Mouse (Mus musculus) embryonic facial prominence, embryonic 15.5 days (tissue): ENCODE data around the gene Tox2. TPM values are rescaled to one million over a fixed set of nuclear protein-coding genes. Genes with fewer than 3 reads are reported as not detected.
A peak's percentile ranks its signal among the peaks of the same experiment; 100 is the strongest.

Experiments
- ATAC-seq: fragments of 200-750 bp; cut with Nextera tagmentation; 2 replicates; pipeline ENCODE4 v1.8.0; 2017; ENCODE audit warnings: low read depth, moderate TSS enrichment; ENCODE audit not compliant: insufficient number of reproducible peaks, low FRiP score, low TSS enrichment
- H3K27ac ChIP-seq: fragments of 300-500 bp; sonication (generic); replicated peaks from 2 replicates; pipeline ENCODE4 v1.5.1; 2015; ENCODE audit warnings: mild to moderate bottlenecking, inconsistent platforms
- H3K27me3 ChIP-seq: fragments of 300-500 bp; sonication (generic); 2 replicates; pipeline ENCODE4 v1.6.1; 2015; ENCODE audit warnings: inconsistent platforms
- H3K36me3 ChIP-seq: fragments of 300-500 bp; sonication (generic); 2 replicates; pipeline ENCODE4 v1.6.1; 2015; ENCODE audit warnings: mild to moderate bottlenecking, inconsistent platforms
- H3K4me1 ChIP-seq: fragments of 300-500 bp; sonication (generic); 2 replicates; pipeline ENCODE4 v1.6.1; 2015; ENCODE audit warnings: inconsistent platforms
- H3K4me2 ChIP-seq: fragments of 300-500 bp; sonication (generic); replicated peaks from 2 replicates; pipeline ENCODE4 v1.6.1; 2015; ENCODE audit warnings: mild to moderate bottlenecking, inconsistent platforms
- H3K4me3 ChIP-seq: fragments of 300-500 bp; sonication (generic); replicated peaks from 2 replicates; pipeline ENCODE4 v1.5.1; 2015; ENCODE audit warnings: mild to moderate bottlenecking, inconsistent platforms
- H3K9ac ChIP-seq: fragments of 300-500 bp; sonication (generic); 2 replicates; pipeline ENCODE4 v1.6.1; 2015; ENCODE audit warnings: inconsistent platforms
- H3K9me3 ChIP-seq: fragments of 300-500 bp; sonication (generic); replicated peaks from 2 replicates; pipeline ENCODE4 v1.6.1; 2016; ENCODE audit warnings: inconsistent platforms
- WGBS: fragments of 180-500 bp; shearing (Covaris S2); methylation state at CpG from one replicate; pipeline ENCODE4 v1.1.7; 2015; 5-methylcytosine and 5-hydroxymethylcytosine counted together
- polyA plus RNA-seq: library from polyadenylated mRNA; unstranded; fragments of >200 nt; fragmentation: Nextera tagmentation; extraction: Ambion mirVana; gene quantifications from 2 replicates; pipeline ENCODE4 v1.2.1, GENCODE M21; 2015

Tox2 gene
- polyA plus RNA-seq, 1 experiment from 2014 or later, result 3.7 TPM

DNA sequence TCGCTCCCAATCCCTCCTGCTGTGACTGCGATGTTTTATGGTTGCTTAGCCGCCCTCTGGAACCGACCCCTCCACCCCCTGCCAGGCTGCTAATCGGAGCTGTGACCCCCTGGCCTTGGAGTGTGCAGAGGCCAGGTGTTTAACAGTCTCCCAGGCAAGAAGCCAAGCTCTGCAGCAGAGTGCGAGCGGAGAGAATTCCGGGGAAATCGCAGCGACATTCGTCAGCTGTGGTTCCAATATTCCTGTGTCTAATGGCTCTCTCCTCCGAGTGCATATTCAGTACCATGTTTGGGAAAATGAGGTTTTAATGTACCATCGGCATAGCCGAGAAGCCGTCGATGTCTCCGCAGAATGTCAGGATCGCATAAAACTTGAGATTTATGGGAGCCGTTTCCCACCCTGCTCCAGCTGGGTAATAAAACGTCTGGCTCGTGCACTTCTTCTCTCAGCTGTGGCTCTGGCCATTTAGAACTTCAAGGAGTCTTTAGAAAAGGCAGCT is 86.0 kb downstream of the Tox2 start:
- WGBS, result 12% methylated on average over 21 of the region's 21 CpGs
- H3K9me3 ChIP-seq, result no peaks in the 10 kb centered on the region
- 0 out of 2 replicates have a peak overlapping the region, but pooled peaks have one; percentile 10 for H3K4me3 ChIP-seq
- no peaks in the 10 kb centered on the region for H3K36me3 ChIP-seq
- no peak overlapping the region; the same call in 1 of the 2 replicates for H3K27ac ChIP-seq
- peaks cover 18% of the 10 kb centered on the region for H3K4me1 ChIP-seq
- peak overlapping the region; percentile 33 for H3K4me2 ChIP-seq
- H3K9ac ChIP-seq, result no peak overlapping the region
- H3K27me3 ChIP-seq, result peaks cover 20% of the 10 kb centered on the region
- ATAC-seq, result peak; percentile 48; the same call in 1 of the 2 replicates

DNA sequence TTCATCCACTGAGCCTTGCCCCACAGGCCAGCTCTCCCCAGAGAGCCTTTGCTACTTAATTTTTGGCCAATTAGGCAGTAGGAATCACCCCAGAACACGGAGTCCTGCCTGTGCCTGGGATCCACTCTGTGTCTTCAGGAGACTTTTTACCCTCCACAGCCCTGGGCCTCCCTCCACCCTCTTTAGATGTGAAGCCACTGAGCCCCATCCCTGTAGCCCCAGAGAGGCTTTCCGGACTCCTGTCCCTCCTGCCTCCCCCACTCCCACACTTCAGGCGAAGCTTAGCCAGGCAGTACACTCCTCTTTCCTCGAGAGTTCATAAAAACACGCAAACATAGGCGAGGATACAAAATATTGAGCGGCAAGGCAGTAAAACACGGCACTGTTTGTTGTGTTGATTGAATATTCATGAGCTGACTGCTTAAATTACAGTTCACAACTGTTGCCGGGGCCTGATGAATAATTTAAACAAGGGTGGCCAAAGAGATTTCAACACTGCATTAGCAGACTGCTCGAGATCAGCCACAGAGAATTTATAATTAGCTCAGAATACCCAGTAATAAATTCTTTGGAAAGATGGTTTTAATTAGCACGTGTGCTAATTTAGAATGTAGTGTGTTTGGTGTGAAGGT is 94.2 kb downstream of the Tox2 start:
- Histone ChIP-seq H3K4me1 (0 out of 2 replicates have a peak, but pooled peaks cover 11% of the 10 kb centered on the region), H3K36me3 (no peaks in the 10 kb centered on the region), H3K27me3 (no peaks in the 10 kb centered on the region), H3K27ac (no peak overlapping the region), H3K4me2 (no peak overlapping the region), H3K9ac (no peak overlapping the region), H3K4me3 (no peak overlapping the region), H3K9me3 (no peaks in the 10 kb centered on the region)
- WGBS, result 37% methylated on average over 11 of the region's 11 CpGs
- no peak for ATAC-seq

- Histone ChIP-seq H3K4me2 (no peak overlapping the region), H3K9ac (no peak overlapping the region), H3K4me3 (no peak overlapping the region), H3K27ac (no peak overlapping the region), H3K4me1 (0 out of 2 replicates have a peak, but pooled peaks cover 11% of the 10 kb centered on the region), H3K27me3 (no peaks in the 10 kb centered on the region), H3K36me3 (no peaks in the 10 kb centered on the region), H3K9me3 (no peaks in the 10 kb centered on the region)
- 51% methylated on average over 14 of the region's 14 CpGs for WGBS
- no peak for ATAC-seq
Measured at GRCm38 (mm10) chr2:163300069-163301060, 97.4 kb downstream of the Tox2 start.

- Histone ChIP-seq H3K9me3 (no peaks in the 10 kb centered on the region), H3K27ac (no peak overlapping the region), H3K4me3 (no peak overlapping the region), H3K9ac (no peak overlapping the region), H3K4me2 (no peak overlapping the region), H3K4me1 (0 out of 2 replicates have a peak, but pooled peaks cover 11% of the 10 kb centered on the region), H3K36me3 (no peaks in the 10 kb centered on the region), H3K27me3 (no peaks in the 10 kb centered on the region)
- WGBS, result 61% methylated on average over 5 of the region's 5 CpGs
- no peak for ATAC-seq
Measured at GRCm38 (mm10) chr2:163301641-163302040, 98.7 kb downstream of the Tox2 start.

GRCm38 (mm10) chr2:163303037-163303436 is 100.1 kb downstream of the Tox2 start:
- Histone ChIP-seq H3K4me2 (no peak overlapping the region), H3K9ac (no peak overlapping the region), H3K27me3 (no peaks in the 10 kb centered on the region), H3K36me3 (no peaks in the 10 kb centered on the region), H3K4me3 (no peak overlapping the region), H3K9me3 (no peaks in the 10 kb centered on the region), H3K27ac (no peak overlapping the region), H3K4me1 (0 out of 2 replicates have a peak, but pooled peaks cover 6% of the 10 kb centered on the region)
- 56% methylated on average over 9 of the region's 9 CpGs for WGBS
- no peak for ATAC-seq

GRCm38 (mm10) chr2:163309376-163309775 is 106.5 kb downstream of the Tox2 start:
- no peaks in the 10 kb centered on the region for H3K36me3 ChIP-seq
- H3K27me3 ChIP-seq, result no peaks in the 10 kb centered on the region
- no peaks in the 10 kb centered on the region for H3K4me1 ChIP-seq
- no peak overlapping the region for H3K9ac ChIP-seq
- no peak overlapping the region for H3K4me2 ChIP-seq
- 77% methylated on average over 17 of the region's 17 CpGs for WGBS
- H3K9me3 ChIP-seq, result no peaks in the 10 kb centered on the region
- no peak overlapping the region for H3K4me3 ChIP-seq
- no peak for ATAC-seq
- no peak overlapping the region for H3K27ac ChIP-seq

GRCm38 (mm10) chr2:163310163-163310688 is 107.3 kb downstream of the Tox2 start:
- no peaks in the 10 kb centered on the region for H3K9me3 ChIP-seq
- H3K9ac ChIP-seq, result no peak overlapping the region
- H3K36me3 ChIP-seq, result no peaks in the 10 kb centered on the region
- WGBS, result 73% methylated on average over 11 of the region's 11 CpGs
- no peak overlapping the region for H3K4me3 ChIP-seq
- ATAC-seq, result no peak
- no peaks in the 10 kb centered on the region for H3K4me1 ChIP-seq
- H3K4me2 ChIP-seq, result no peak overlapping the region
- H3K27me3 ChIP-seq, result no peaks in the 10 kb centered on the region
- no peak overlapping the region for H3K27ac ChIP-seq

- H3K36me3 ChIP-seq, result no peaks in the 10 kb centered on the region
- no peak overlapping the region for H3K4me2 ChIP-seq
- no peaks in the 10 kb centered on the region for H3K27me3 ChIP-seq
- H3K9me3 ChIP-seq, result no peaks in the 10 kb centered on the region
- ATAC-seq, result no peak
- H3K9ac ChIP-seq, result no peak overlapping the region
- H3K27ac ChIP-seq, result no peak overlapping the region
- no peak overlapping the region for H3K4me3 ChIP-seq
- WGBS, result 76% methylated on average over 4 of the region's 4 CpGs
- H3K4me1 ChIP-seq, result no peaks in the 10 kb centered on the region
Measured at GRCm38 (mm10) chr2:163317281-163317680, 114.4 kb downstream of the Tox2 start.

GRCm38 (mm10) chr2:163318777-163319176 is 115.9 kb downstream of the Tox2 start:
- Histone ChIP-seq H3K27ac (no peak overlapping the region), H3K9ac (no peak overlapping the region), H3K36me3 (no peaks in the 10 kb centered on the region), H3K27me3 (peaks cover 6% of the 10 kb centered on the region; the same call in 1 of the 2 replicates), H3K4me1 (no peaks in the 10 kb centered on the region), H3K9me3 (no peaks in the 10 kb centered on the region), H3K4me2 (no peak overlapping the region), H3K4me3 (no peak overlapping the region)
- 89% methylated on average over 3 of the region's 3 CpGs for WGBS
- ATAC-seq, result no peak

DNA sequence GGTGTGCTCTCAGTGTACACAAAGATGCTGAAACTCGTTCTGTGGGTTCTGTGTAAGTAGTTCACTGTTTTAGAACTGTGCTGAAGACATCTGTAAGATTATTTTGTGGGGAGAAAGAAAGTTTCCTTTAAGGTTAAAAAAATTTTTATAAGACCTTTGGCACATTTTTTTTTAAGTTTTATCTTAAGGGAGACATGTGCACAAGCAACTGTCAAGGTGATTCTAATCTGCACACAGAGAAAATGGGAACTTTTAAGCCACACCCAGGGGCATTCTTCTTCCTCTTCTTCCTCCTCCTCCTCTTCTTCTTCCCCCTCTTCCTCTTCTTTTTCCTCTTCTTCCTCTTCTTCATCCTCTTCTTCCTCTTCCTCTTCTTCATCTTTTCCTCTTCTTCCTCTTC is 120.2 kb downstream of the Tox2 start:
- Histone ChIP-seq H3K9me3 (no peaks in the 10 kb centered on the region), H3K4me3 (no peak overlapping the region), H3K4me2 (no peak overlapping the region), H3K27ac (no peak overlapping the region), H3K9ac (no peak overlapping the region), H3K36me3 (no peaks in the 10 kb centered on the region), H3K4me1 (no peaks in the 10 kb centered on the region), H3K27me3 (peaks cover 6% of the 10 kb centered on the region; the same call in 1 of the 2 replicates)
- ATAC-seq, result no peak
- 31% methylated on average over 1 of the region's 1 CpGs for WGBS

DNA sequence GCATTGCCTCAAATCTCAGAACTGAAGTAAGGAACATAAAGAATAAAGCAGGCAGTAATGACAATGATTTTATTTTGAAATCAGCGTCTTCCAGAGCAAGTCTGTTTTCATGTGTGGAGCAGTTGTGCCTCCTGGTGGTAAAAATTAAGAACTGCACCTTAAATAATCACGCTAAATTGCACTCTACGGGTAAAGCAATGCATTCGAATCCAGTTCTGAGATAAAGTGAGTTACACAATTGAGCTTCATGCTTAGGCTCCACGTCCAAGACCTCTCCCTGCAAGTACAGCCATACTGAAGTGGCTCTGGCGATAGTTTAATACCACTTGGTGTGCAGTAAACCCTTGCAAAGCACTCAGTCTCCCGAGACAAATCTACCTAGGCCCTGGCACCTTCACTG is 127.8 kb downstream of the Tox2 start:
- Histone ChIP-seq H3K27ac (no peak overlapping the region), H3K9me3 (no peaks in the 10 kb centered on the region), H3K9ac (no peak overlapping the region), H3K27me3 (peaks cover 16% of the 10 kb centered on the region), H3K4me3 (no peak overlapping the region), H3K4me2 (no peak overlapping the region), H3K36me3 (no peaks in the 10 kb centered on the region), H3K4me1 (peaks cover 12% of the 10 kb centered on the region; the same call in 1 of the 2 replicates)
- ATAC-seq, result no peak
- 20% methylated on average over 7 of the region's 7 CpGs for WGBS
